Mouse (Mus musculus) lung, postnatal 4 days (tissue): Measurements from ENCODE around the gene Anapc7.
"Not testable (repeated sequence)": the region's sequence is repeated elsewhere in the genome, so short reads cannot be mapped to it uniquely, and the experiment has no call there.

Experiments
- DNase-seq, 2 experiments: peaks; one replicate each; pipeline ENCODE4 v3.0.0; 2021

Anapc7 gene

GRCm38 (mm10) chr5:122409692-122410645, 11.5 kb upstream of the Anapc7 start:
- no peak for DNase-seq

- DNase-seq, result no peak
Observed at GRCm38 (mm10) chr5:122411892-122412291, 9.6 kb upstream of the Anapc7 start.

GRCm38 (mm10) chr5:122412826-122413225, 8.7 kb upstream of the Anapc7 start:
- peak in 1 of 2 experiments; percentile 81 for DNase-seq

GRCm38 (mm10) chr5:122414351-122414750, 7.1 kb upstream of the Anapc7 start:
- no peak for DNase-seq

- no peak for DNase-seq
Observed at GRCm38 (mm10) chr5:122415465-122415864, 6.0 kb upstream of the Anapc7 start.

DNA sequence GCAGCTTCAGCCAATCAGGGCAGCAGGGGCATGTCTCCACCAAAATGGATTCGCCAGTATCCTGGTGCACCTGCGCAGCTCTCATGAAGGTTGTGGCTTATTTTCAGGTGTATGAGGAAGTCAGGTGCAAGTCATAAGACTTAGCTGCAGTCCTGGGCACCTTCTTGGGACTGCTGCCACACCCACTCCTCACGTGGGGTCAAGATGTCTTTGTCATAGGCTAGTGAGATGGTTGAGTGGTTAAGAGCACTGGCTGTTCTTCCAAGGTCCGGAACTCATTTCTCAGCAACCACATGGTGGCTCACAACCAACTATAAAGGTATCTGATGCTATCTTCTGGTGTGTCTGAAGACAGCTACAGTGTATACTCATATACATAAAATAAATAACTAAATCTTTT, 817 bp upstream of the Anapc7 start:
- DNase-seq, result not testable (repeated sequence)

GRCm38 (mm10) chr5:122422071-122422964, 825 bp downstream of the Anapc7 start:
- peak; percentile 90 to 93 for DNase-seq

DNA sequence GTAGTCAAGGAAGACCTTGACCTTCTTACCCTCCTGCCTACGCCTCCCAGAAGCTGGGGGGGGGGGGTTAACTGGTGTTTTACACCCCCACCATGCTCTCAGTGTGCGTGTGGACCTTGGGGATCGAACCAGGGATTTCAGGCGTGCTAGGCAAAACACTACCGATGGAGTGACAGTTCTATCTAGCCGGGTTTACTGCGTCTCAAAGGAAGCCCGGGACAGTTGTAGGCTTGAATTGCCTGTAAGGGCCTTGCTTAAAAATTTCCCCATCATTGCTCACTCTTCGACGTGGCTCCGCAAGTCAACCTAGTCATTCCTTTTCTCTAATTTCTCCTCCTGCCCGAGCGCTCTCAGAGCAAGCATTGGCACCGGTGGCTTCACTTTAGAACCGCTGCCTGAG, 1.6 kb downstream of the Anapc7 start:
- no peak for DNase-seq

DNA sequence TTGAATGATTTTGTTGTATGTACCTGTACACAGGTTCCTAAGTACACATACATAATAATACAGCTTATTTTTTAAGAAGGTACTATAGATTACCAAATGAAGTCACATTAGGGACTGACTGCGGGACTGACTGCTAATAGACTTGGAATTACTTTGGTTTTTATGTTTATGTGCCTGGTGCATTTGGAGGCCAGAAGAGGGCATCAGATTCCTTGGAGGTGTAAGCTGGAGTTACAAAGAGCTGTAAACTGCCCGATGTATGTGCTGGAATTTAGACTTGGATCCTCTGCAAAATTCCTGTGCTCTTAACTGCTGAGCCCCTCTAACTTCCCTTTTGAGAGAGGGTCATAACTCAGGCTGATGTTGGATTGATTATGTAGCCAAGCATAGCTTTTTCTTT, 4.1 kb downstream of the Anapc7 start:
- DNase-seq, result no peak

GRCm38 (mm10) chr5:122430036-122430775, 8.7 kb downstream of the Anapc7 start:
- DNase-seq, result no peak

- no peak for DNase-seq
Observed at GRCm38 (mm10) chr5:122431221-122431620, 9.7 kb downstream of the Anapc7 start.

- no peak for DNase-seq
Observed at GRCm38 (mm10) chr5:122434541-122434940, 13.0 kb downstream of the Anapc7 start.

DNA sequence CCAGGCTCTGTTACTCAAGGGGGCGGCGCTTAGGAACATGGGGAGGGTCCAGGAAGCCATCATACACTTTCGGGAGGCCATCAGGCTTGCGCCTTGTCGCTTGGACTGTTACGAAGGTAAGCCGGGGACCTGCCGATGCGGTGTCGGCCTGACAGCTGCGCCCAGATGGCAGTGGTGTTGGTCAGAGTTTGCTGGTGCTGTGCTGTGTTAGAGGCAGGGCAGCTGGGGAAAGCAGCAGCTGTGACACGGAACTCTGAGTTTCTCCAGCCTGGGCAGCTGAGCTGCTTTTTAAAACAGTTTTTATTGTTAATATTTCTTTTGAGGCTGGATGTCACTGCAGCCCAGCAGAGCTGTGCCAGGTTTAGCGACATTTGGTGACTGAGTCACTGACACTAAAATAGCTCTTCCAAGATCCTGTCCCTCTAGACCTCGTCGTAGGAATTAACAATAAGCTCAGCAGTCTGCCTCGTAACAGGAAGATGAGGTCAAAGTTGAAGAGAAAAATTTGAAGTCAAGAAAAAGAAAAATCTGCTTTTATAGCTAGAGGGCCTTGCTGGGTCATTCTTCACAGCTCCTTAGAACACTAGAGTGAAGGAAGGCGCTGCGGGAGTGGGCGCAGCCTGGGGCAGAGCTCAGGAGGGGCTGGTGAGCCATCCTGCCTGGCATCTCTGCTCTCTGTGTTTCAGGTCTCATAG, 18.1 kb downstream of the Anapc7 start:
- peak; percentile 35 to 77 for DNase-seq

GRCm38 (mm10) chr5:122440095-122440630, 18.7 kb downstream of the Anapc7 start:
- DNase-seq, result peak; percentile 26 to 57

DNA sequence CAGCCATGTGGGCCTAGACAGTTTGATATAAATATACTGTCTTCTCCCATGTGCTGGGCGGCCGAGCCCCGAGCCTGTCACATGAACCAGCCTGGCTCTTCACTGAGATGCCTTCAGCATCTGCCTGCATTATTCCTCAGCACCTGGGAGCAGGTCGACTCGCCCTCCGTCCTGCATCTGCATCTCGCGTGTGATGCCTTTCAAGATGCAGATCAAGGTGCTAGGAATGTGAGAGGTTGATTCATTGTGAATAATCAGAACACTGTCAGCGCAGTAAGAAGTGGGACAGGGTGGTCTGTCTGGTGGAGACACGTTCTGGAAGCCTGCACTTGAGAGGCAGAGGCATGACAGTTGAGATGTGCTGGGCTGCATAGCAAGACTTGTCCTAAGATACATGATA, 23.0 kb downstream of the Anapc7 start:
- no peak for DNase-seq

DNA sequence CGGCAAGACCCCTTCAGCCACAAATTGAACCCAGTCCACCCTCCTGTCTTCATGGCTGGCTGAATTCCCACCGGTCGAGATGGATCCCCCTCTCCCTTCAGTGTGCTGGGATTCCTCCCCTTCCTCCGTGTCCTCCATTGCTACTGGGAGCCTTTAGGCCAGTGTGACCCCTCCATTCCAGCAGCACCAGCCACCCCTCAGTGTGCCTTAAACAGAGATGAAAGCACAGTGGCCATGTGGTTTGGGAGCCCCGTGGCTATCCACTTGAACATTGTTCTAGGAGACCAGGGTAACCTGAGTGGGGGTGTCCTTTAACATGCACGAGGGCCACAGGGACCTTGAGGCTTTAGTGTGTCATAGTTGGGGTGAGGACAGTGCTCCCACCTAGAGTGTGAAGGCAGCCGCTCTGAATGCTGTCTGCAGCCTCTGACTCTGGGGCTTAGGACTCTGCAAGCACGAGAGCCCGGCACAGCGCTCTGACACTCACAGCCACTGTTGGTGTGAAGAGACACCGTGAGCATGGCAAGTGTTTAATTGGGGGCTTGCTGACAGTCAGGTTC, 23.6 kb downstream of the Anapc7 start:
- no peak for DNase-seq

- DNase-seq, result peak; percentile 36 to 68
Observed at GRCm38 (mm10) chr5:122447857-122448256, 26.4 kb downstream of the Anapc7 start.

DNA sequence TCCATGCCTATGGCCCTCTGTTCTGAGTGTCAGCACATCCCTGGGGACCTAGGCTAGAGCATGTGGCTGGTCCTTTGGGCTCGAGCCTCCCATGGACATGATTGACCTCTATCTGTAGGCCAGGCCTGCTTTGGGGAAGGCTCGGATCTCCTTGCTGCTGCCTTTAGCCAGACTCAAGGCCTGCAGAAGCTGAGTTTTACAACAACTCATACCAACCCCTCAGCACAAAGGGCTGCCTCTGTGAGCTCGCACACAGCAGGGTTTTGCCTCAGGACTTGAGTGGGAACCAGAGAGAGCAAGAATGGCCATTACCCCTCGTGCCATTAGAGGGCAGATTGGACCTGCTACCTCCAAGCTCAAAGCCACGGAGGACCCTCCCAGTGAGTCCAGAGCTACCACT, 27.4 kb downstream of the Anapc7 start:
- no peak for DNase-seq

GRCm38 (mm10) chr5:122449946-122450345, 28.5 kb downstream of the Anapc7 start:
- DNase-seq, result peak in 1 of 2 experiments; percentile 18

GRCm38 (mm10) chr5:122450913-122451317, 29.4 kb downstream of the Anapc7 start:
- DNase-seq, result peak in 1 of 2 experiments; percentile 19

DNA sequence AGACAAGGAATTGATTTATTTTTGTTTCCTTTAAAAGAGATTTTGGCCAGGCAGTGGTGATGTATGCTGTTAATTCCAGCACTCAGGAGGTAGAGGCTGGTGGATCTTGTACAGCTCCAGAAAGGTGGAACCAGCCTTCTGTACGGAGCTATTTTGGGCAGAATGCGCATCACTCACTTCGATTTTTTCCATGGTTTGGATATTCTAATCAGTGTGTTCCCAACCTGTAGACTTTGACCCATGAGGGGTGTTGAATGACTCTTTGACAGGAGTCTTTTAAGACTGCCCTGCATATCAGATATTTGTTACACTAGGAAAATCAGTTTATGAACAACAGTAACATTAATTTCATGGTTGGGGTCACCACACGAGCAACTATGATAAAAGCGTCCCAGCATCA, 29.8 kb downstream of the Anapc7 start:
- no peak for DNase-seq
